Mouse (Mus musculus) CH12.LX (cell line): ENCODE results near the gene A3galt2. TPM values are rescaled to one million over a fixed set of nuclear protein-coding genes. Genes with fewer than 3 reads are reported as not detected.

Source experiments
- DNase-seq: peaks from one replicate; pipeline ENCODE4 v3.0.0-alpha.2; 2013; ENCODE audit errors: extremely low read depth
- H3K27ac ChIP-seq: 2 replicates; pipeline ENCODE4 v1.5.1; 2012; ENCODE audit warnings: low read depth, mild to moderate bottlenecking, control low read depth, moderate library complexity; ENCODE audit not compliant: insufficient read depth
- H3K27me3 ChIP-seq: replicated peaks from 2 replicates; pipeline ENCODE3; 2012; ENCODE audit warnings: inconsistent platforms
- H3K36me3 ChIP-seq, 2 experiments: replicated peaks in 1 of 2; 2 replicates each; pipeline versions ENCODE3 to v1.6.1; 2012; ENCODE audit warnings: inconsistent platforms in 1 of 2, low read length in 1 of 2, mild to moderate bottlenecking in 1 of 2, mixed read lengths in 1 of 2, moderate library complexity in 1 of 2; ENCODE audit not compliant: control insufficient read depth in 1 of 2, insufficient read depth in 1 of 2
- H3K4me1 ChIP-seq, 2 experiments: 2 replicates each; pipeline ENCODE4 v1.6.1; 2012; ENCODE audit warnings: inconsistent platforms in 1 of 2, moderate library complexity in 1 of 2; ENCODE audit not compliant: insufficient read depth in 2 of 2, control insufficient read depth in 1 of 2
- H3K4me2 ChIP-seq: 2 replicates; pipeline ENCODE4 v1.6.1; 2012; ENCODE audit warnings: low read depth, mild to moderate bottlenecking, control low read depth; ENCODE audit not compliant: poor library complexity, insufficient read depth, severe bottlenecking
- H3K4me3 ChIP-seq, 3 experiments: fragments of 150-350 bp in 1 of 3; sonication (generic) in 1 of 3; replicated peaks in 1 of 3; 2 replicates each; pipeline versions ENCODE3 to v1.5.1; 2011 to 2012; ENCODE audit warnings: low read depth in 2 of 3, low read length in 2 of 3, mild to moderate bottlenecking in 2 of 3, moderate library complexity in 2 of 3, control low read depth in 1 of 3, improper control_type of control experiment in 1 of 3, inconsistent platforms in 1 of 3, mixed read lengths in 1 of 3; ENCODE audit not compliant: poor library complexity in 1 of 3
- H3K79me2 ChIP-seq: replicated peaks from 2 replicates; pipeline ENCODE4 v1.6.1; 2012; ENCODE audit warnings: mild to moderate bottlenecking, moderate library complexity; ENCODE audit not compliant: control insufficient read depth, poor library complexity, insufficient read depth, severe bottlenecking; ENCODE audit errors: extremely low read depth
- H3K9ac ChIP-seq: 2 replicates; pipeline ENCODE4 v1.6.1; 2012; ENCODE audit warnings: low read depth, mild to moderate bottlenecking, control low read depth, moderate library complexity; ENCODE audit not compliant: insufficient read depth
- H3K9me3 ChIP-seq: replicated peaks from 2 replicates; pipeline ENCODE3; 2012; ENCODE audit warnings: low read length, inconsistent platforms, mixed read lengths
- CHD1 ChIP-seq: IDR thresholded peaks from 2 replicates; pipeline ENCODE4 v1.6.1; 2012; ENCODE audit warnings: low read depth, low read length, improper control_type of control experiment, inconsistent platforms
- CHD2 ChIP-seq: IDR thresholded peaks from 2 replicates; pipeline ENCODE4 v1.6.1; 2011; ENCODE audit warnings: low read length, improper control_type of control experiment
- CTCF ChIP-seq, 2 experiments: IDR thresholded peaks in 1 of 2; conservative IDR thresholded peaks in 1 of 2; 2 replicates each; pipeline ENCODE4 v1.5.1; 2011 to 2012; ENCODE audit warnings: low read depth in 2 of 2, low read length in 2 of 2, improper control_type of control experiment in 1 of 2, inconsistent platforms in 1 of 2, mild to moderate bottlenecking in 1 of 2, moderate library complexity in 1 of 2
- E2F4 ChIP-seq: IDR thresholded peaks from 2 replicates; pipeline ENCODE4 v1.6.1; 2011; ENCODE audit warnings: low read depth, low read length, improper control_type of control experiment; ENCODE audit not compliant: insufficient replicate concordance
- ELF1 ChIP-seq: IDR thresholded peaks from 2 replicates; pipeline ENCODE4 v1.6.1; 2014; ENCODE audit warnings: low read depth, mild to moderate bottlenecking, inconsistent platforms, low read length, improper control_type of control experiment
- EP300 ChIP-seq: IDR thresholded peaks from 2 replicates; pipeline ENCODE4 v1.6.1; 2011; ENCODE audit warnings: low read length, improper control_type of control experiment
- GABPA ChIP-seq: IDR thresholded peaks from 2 replicates; pipeline ENCODE4 v1.6.1; 2012; ENCODE audit warnings: low read depth, low read length, improper control_type of control experiment, inconsistent platforms; ENCODE audit not compliant: insufficient replicate concordance
- HCFC1 ChIP-seq: IDR thresholded peaks from 2 replicates; pipeline ENCODE4 v1.6.1; 2012; ENCODE audit warnings: low read depth, mild to moderate bottlenecking, inconsistent platforms, low read length, improper control_type of control experiment
- JUND ChIP-seq: conservative IDR thresholded peaks from 2 replicates; pipeline ENCODE4 v1.6.1; 2011; ENCODE audit warnings: low read depth, low read length, improper control_type of control experiment
- MEF2A ChIP-seq: IDR thresholded peaks from 2 replicates; pipeline ENCODE4 v1.6.1; 2014; ENCODE audit warnings: low read depth, mild to moderate bottlenecking, inconsistent platforms, low read length, improper control_type of control experiment, borderline replicate concordance
- MXI1 ChIP-seq: IDR thresholded peaks from 2 replicates; pipeline ENCODE4 v1.6.1; 2011; ENCODE audit warnings: mild to moderate bottlenecking, low read depth, low read length, improper control_type of control experiment
- MYC ChIP-seq: IDR thresholded peaks from 2 replicates; pipeline ENCODE4 v1.6.1; 2011; ENCODE audit warnings: low read depth, mild to moderate bottlenecking, improper control_type of control experiment, low read length
- NELFE ChIP-seq: IDR thresholded peaks from 2 replicates; pipeline ENCODE4 v1.6.1; 2011; ENCODE audit warnings: low read depth, low read length, improper control_type of control experiment
- POLR2AphosphoS2 ChIP-seq: IDR thresholded peaks from 2 replicates; pipeline ENCODE4 v1.6.1; 2011; ENCODE audit warnings: low read depth, low read length, improper control_type of control experiment
- SIN3A ChIP-seq: IDR thresholded peaks from 2 replicates; pipeline ENCODE4 v1.6.1; 2012; ENCODE audit warnings: low read length, improper control_type of control experiment, inconsistent platforms
- SMC3 ChIP-seq: IDR thresholded peaks from 2 replicates; pipeline ENCODE4 v1.6.1; 2011; ENCODE audit warnings: low read depth, low read length, improper control_type of control experiment
- TBP ChIP-seq: conservative IDR thresholded peaks from 2 replicates; pipeline ENCODE4 v1.6.1; 2011; ENCODE audit warnings: low read depth, low read length, improper control_type of control experiment
- UBTF ChIP-seq: IDR thresholded peaks from 2 replicates; pipeline ENCODE4 v1.6.1; 2012; ENCODE audit warnings: low read depth, mild to moderate bottlenecking, inconsistent platforms, low read length, improper control_type of control experiment, moderate library complexity
- USF2 ChIP-seq: conservative IDR thresholded peaks from 2 replicates; pipeline ENCODE4 v1.6.1; 2011; ENCODE audit warnings: low read depth, low read length, improper control_type of control experiment
- ZC3H11A ChIP-seq: IDR thresholded peaks from 2 replicates; pipeline ENCODE4 v1.6.1; 2012; ENCODE audit warnings: low read depth, mild to moderate bottlenecking, inconsistent platforms, low read length, improper control_type of control experiment
- ZMIZ1 ChIP-seq: IDR thresholded peaks from 2 replicates; pipeline ENCODE4 v1.6.1; 2012; ENCODE audit warnings: low read depth, mild to moderate bottlenecking, inconsistent platforms, low read length, improper control_type of control experiment
- ZNF384 ChIP-seq: IDR thresholded peaks from 2 replicates; pipeline ENCODE4 v1.6.1; 2012; ENCODE audit warnings: low read depth, low read length, improper control_type of control experiment, inconsistent platforms
- dilution Hi-C: fragments of 300-500 bp; cut with MboI; formaldehyde crosslinking; loops from 2 replicates; pipeline ENCODE4 v1.14.3; 2020; ENCODE audit warnings: low sequenced_read_pairs; ENCODE audit not compliant: extremely low pct_unique_long_range_greater_than_20kb, extremely low pct_ligation_motif_present
- in situ Hi-C: fragments of 300-500 bp; cut with MboI; formaldehyde crosslinking; loops from 3 replicates; pipeline ENCODE4 v1.14.3; 2019; ENCODE audit warnings: low sequenced_read_pairs, low pct_ligation_motif_present, low pct_unique_long_range_greater_than_20kb, mixed read lengths
- polyA plus RNA-seq: library from polyadenylated mRNA; unstranded; fragments of >175 nt; gene quantifications from 2 replicates; pipeline ENCODE4 v1.2.1, GENCODE M21; 2012; ENCODE audit warnings: low read depth; ENCODE audit not compliant: insufficient read length
- total RNA-seq, 2 experiments: library from RNA; depleted of rRNA; stranded (reverse); fragments of 300-350 nt in 1 of 2; fragments of >200 nt in 1 of 2; gene quantifications; 2 replicates each; pipeline ENCODE4 v1.2.3; 2012 to 2014

Gene A3galt2
- total and polyA plus RNA-seq, 3 experiments: 0.04 to 0.11 TPM; not detected in 1

DNA sequence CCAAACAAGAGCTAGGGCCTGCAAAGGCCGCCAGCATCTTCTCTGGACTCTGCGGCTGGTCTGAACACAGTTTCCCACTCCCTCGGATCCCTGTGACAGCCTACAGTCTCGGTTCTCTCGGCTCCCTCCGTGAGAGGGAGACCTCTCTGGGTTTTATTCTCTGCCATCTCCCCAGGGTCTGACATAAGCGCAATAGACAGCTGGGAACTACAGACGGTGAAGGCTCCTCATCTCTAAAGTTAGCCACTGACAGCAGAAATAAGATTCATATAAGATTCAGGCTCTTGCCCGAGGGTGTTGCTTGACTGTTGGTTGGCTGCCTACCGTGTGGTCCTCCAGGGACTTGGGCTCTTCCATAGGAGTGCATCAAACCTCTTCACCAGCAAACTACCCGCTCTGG, 22.4 kb downstream of the A3galt2 start:
- DNase-seq: no peak
- H3K79me2 ChIP-seq: peaks cover 32% of the 10 kb centered on the region
- no peaks in the 10 kb centered on the region for H3K27me3 ChIP-seq
- H3K36me3 ChIP-seq: peaks cover 73 to 98% of the 10 kb centered on the region in 2 experiments
- no peak overlapping the region for H3K4me3 ChIP-seq
- H3K9ac ChIP-seq: no peak overlapping the region
- H3K4me1 ChIP-seq: peaks cover 3 to 24% of the 10 kb centered on the region in 2 experiments; a peak in 2 of 4 replicates
- dilution Hi-C loops: no loop called here
- no peak overlapping the region for H3K27ac ChIP-seq
- peaks cover 25% of the 10 kb centered on the region for H3K9me3 ChIP-seq
- in situ Hi-C loops: no loop called here
- no peak overlapping the region for H3K4me2 ChIP-seq
- TF ChIP-seq CTCF (conservative IDR thresholded peaks at IDR 0.05 in 1 of 2, IDR thresholded peaks at IDR 0.05 in 1 of 2; ENCODE audit: low read depth in 2 of 2, low read length in 2 of 2): no peak
- TF ChIP-seq ZC3H11A: no peak
- TF ChIP-seq E2F4: no peak
- no peak for TF ChIP-seq ZMIZ1
- TF ChIP-seq GABPA: no peak
- no peak for TF ChIP-seq NELFE
- no peak for TF ChIP-seq USF2
- TF ChIP-seq TBP: no peak
- TF ChIP-seq CHD1: no peak
- TF ChIP-seq CHD2: no peak
- no peak for TF ChIP-seq MXI1
- no peak for TF ChIP-seq ZNF384
- TF ChIP-seq, all 38 proteins: peak for 0

DNA sequence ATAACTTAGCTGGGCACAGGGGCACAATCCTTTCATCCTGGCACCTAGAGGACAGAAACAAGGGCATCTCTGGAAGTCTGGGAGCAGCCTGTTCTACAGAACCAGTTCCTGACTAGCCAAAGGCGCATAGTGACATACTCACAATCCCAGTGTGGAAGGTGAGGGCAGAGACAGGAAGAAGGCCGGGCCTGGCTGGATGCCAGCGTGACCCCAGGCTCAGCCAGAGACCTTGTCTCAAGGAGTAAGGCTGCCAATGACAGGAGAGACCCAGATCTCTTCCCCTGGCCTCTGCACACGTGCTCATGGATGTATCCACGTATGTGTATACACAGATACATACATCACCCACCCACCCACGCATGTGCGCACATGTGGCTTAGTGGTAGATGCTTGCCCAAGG, 26.9 kb downstream of the A3galt2 start:
- dilution Hi-C loops: no loop called here
- peaks cover 48 to 73% of the 10 kb centered on the region in 2 experiments for H3K36me3 ChIP-seq
- no peak for DNase-seq
- H3K4me1 ChIP-seq: peaks cover 3 to 39% of the 10 kb centered on the region in 2 experiments; a peak in 3 of 4 replicates
- H3K4me2 ChIP-seq: no peak overlapping the region
- H3K9me3 ChIP-seq: peaks cover 4% of the 10 kb centered on the region
- H3K9ac ChIP-seq: no peak overlapping the region
- no peak overlapping the region for H3K27ac ChIP-seq
- peaks cover 60% of the 10 kb centered on the region for H3K79me2 ChIP-seq
- H3K27me3 ChIP-seq: no peaks in the 10 kb centered on the region
- TF ChIP-seq SIN3A (no peak), ELF1 (no peak), ZMIZ1 (no peak), NELFE (no peak), HCFC1 (no peak), JUND (no peak), CHD2 (no peak), MYC (no peak), SMC3 (no peak), MEF2A (no peak), UBTF (no peak), CHD1 (no peak), POLR2AphosphoS2 (no peak), ZC3H11A (no peak), EP300 (no peak), ZNF384 (no peak)
- in situ Hi-C loops: no loop called here
- H3K4me3 ChIP-seq: no peak overlapping the region
